Mouse (Mus musculus) heart, postnatal 25 days (tissue): ENCODE measurements around the gene Rad54l2. TPM values are rescaled to one million over a fixed set of nuclear protein-coding genes. Genes with fewer than 3 reads are reported as not detected.

Source experiments
- DNase-seq: peaks from one replicate; pipeline ENCODE4 v3.0.0; 2022; ENCODE audit warnings: low spot score
- intact Hi-C: fragments of 180-260 bp; cut with DNase I; formaldehyde crosslinking; loops from one replicate; pipeline ENCODE4 v1.15.1; 2025
- total RNA-seq, 2 experiments: library from RNA; stranded (reverse); gene quantifications; 2 replicates each; pipeline ENCODE4 v1.2.3; 2021

Rad54l2 gene
- total RNA-seq = 1 to 10 TPM; 9.0 to 9.6 TPM

DNA sequence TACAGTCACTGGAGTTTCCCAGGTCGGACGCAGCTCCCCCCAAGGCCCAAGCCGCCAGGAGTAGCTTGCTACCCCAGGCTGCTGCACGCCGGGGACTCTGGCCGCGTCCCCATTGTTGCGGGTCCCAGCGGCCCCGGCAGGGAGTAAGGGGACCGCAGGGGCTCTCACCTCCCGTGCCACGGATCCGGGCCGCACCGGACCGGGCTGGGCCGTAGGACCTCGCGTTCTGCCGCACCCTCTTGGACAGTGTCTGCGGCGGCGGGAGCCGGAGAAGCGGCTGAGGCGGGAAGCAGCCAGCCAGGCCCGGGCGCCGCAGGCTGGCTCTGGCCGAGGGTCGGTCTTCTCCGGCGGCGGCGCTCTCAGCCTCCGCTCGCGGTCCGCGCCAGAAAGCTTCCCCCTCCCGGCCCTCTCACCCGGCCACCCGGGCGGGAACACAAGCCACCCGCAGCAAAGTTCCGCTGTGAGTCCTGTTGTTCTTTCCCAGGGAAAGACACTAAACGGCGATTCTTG lies at the start of gene Rad54l2:
Gene Rad54l2, minus strand, starts transcription at position 383 of the 510 bp plus-strand sequence.
- intact Hi-C loops = loop anchor here (2.0 kb wide), 1 partner anchor 32 kb away; the partner anchor contains the start of gene Dcaf1
- peak; percentile 62 for DNase-seq

- intact Hi-C loops = no loop called here
- DNase-seq = peak; percentile 76
These were observed 33.5 kb upstream of the Rad54l2 start for GRCm38 (mm10) chr9:106822381-106823104.

GRCm38 (mm10) chr9:106821618-106822380 lies 32.8 kb upstream of the Rad54l2 start, which contains the start of gene Dcaf1:
Dcaf1 (plus strand) TSS chr9:106821874.
- peak; percentile 85 for DNase-seq
- intact Hi-C loops = loop anchor here (2.0 kb wide), 1 partner anchor 33 kb away; the partner anchor contains the start of gene Rad54l2

DNA sequence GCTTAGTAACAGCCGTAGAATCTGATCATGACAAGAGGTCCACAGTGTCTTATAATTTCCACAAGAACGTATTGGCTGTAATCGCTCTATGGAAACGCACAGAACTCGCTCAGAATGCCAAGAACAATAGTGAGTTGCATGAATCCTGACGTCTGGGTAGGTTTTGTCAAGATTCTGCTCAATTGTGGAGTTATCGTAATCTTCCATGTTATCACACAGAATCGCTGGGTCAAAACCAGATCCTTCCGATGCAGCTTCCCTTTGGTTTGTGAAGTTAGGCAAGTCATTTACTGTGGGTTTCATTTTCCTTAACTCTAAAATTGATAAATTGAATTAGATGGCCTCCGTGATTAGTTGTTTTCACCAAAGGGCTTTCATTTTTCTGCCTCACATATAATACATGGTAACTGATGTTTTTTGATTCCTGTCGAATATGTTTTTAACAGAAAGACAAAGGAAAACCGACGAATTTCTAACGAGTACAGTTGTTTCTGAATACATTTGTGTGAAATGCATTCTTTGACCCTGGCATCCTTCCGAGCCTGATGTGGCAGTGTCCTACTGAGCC lies 32.1 kb upstream of the Rad54l2 start:
- intact Hi-C loops = loop anchor here (2.0 kb wide), 1 partner anchor 32 kb away; the partner anchor contains the start of gene Rad54l2
- DNase-seq = no peak

GRCm38 (mm10) chr9:106819201-106819600 lies 30.2 kb upstream of the Rad54l2 start:
- DNase-seq = no peak
- intact Hi-C loops = loop anchor here (1.0 kb wide), 1 partner anchor 132 kb away; no protein-coding TSS in a partner anchor

GRCm38 (mm10) chr9:106818191-106818590 lies 29.2 kb upstream of the Rad54l2 start:
- DNase-seq = no peak
- intact Hi-C loops = no loop called here

- DNase-seq = no peak
- intact Hi-C loops = no loop called here
These were observed 17.5 kb upstream of the Rad54l2 start for GRCm38 (mm10) chr9:106806503-106806902.

DNA sequence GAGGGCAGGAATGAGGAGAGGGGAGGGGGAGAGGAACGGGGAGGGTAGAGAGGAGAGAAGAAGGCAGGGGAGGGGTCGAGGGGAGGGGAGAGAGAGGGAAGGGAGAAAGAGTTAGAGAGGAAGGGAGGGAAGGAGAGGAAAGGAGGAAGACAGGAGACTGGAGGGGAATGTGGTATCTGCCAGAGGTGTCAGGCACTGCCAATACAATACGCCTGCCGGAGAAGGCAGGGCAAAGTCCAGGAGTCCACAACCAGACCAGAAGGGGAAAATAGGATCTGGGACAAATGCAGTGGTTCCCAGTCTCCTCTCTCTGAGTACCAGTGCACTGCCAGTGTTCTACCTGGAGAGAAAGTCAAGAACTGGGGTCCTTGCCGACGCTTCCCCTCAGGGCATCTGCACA lies 1.8 kb upstream of the Rad54l2 start:
- intact Hi-C loops = no loop called here
- DNase-seq = no peak

DNA sequence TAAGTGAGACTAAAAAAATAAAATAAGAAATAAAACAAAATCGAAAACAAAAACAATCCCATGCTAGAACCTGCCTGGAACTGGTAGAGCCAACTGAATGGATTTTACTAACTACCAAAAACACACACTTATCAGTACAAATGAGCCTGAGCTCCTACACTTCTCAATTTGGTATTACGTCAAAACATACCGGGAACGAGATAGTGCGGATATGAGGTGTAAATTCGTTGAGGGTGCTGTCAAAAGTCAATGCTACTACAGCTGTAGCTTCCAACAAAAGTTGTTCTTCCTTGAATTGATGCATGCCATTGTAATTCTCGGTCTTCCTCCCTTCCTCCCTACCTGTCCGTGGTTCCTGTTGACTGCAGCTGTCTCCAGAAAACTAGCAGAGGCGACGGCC lies 369 bp upstream of the Rad54l2 start:
- no peak for DNase-seq
- intact Hi-C loops = loop anchor here (2.0 kb wide), 1 partner anchor 31 kb away; the partner anchor contains the start of gene Dcaf1

- intact Hi-C loops = loop anchor here (2.0 kb wide), 1 partner anchor 33 kb away; the partner anchor contains the start of gene Dcaf1
- DNase-seq = no peak
These were observed 799 bp downstream of the Rad54l2 start for GRCm38 (mm10) chr9:106787979-106788811.

GRCm38 (mm10) chr9:106785206-106785605 lies 3.8 kb downstream of the Rad54l2 start:
- intact Hi-C loops = no loop called here
- no peak for DNase-seq

- intact Hi-C loops = no loop called here
- no peak for DNase-seq
These were observed 5.4 kb downstream of the Rad54l2 start for GRCm38 (mm10) chr9:106783554-106783953.

GRCm38 (mm10) chr9:106780086-106780485 lies 8.9 kb downstream of the Rad54l2 start:
- no peak for DNase-seq
- intact Hi-C loops = no loop called here

DNA sequence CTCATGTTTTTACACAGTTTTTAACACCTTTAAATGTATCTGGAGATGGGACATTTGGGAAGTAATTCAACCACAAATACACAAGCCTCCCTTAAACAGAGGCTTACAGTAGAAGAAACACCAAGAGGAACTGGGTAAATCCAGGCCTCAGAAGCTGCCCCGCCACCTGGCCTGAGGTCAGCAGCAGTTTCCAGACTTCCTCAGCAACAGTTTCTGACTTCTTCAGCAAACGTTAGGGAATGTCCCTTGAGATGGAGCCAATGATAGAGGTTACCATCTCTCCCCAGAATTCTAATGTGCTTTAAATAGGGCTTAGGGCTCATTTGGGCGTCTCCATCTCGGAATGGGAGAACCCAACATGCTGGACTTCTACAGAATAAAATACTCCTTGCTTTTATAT lies 10.7 kb downstream of the Rad54l2 start:
- intact Hi-C loops = no loop called here
- no peak for DNase-seq

DNA sequence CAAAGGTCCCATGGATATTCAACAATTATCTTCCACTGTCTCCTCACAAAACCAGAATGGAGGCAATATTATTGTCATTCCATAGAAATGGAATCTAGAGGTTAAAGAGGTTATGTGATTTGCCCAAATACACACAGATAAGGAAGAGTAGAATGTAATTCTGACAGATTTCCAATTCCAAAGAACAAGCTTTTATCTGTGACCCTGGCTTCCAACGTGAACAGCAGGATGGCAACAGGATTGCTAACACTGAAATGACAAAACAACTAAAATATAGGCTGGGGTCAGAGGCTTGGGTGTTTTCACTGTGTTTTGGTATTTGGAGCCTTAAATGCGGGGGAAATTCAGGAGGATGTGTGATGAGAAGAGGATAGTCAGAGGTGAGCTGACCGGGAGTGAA lies 11.6 kb downstream of the Rad54l2 start:
- intact Hi-C loops = no loop called here
- no peak for DNase-seq

- DNase-seq = no peak
These were observed 12.9 kb downstream of the Rad54l2 start for GRCm38 (mm10) chr9:106776116-106776515.

GRCm38 (mm10) chr9:106771770-106772169 lies 17.2 kb downstream of the Rad54l2 start:
- intact Hi-C loops = no loop called here
- DNase-seq = no peak

More at GRCm38 (mm10) chr9:106776116-106776515, 12.9 kb downstream of the Rad54l2 start:
- intact Hi-C loops = no loop called here

GRCm38 (mm10) chr9:106770216-106770615 lies 18.8 kb downstream of the Rad54l2 start:
- intact Hi-C loops = no loop called here
- no peak for DNase-seq

DNA sequence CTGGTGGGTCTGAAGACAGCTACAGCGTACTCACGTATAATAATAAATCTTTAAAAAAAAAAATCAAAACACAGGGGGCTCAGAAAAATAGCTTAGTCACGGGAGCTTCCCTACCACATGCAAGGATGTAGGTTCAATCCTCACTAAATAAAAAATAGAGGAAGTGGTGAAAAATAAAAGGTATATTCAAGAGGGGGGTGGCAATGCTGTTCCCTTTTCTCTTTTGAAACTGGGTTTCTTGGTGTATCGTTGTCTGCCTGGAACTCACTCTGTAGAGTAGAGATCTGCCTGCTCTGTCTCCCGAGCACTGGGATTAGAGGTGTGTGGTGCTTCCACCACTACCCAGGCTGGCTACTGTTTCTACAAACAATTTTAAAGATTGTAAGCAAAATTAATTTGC lies 19.2 kb downstream of the Rad54l2 start:
- intact Hi-C loops = no loop called here
- DNase-seq = no peak
